Mouse (Mus musculus): ENCODE results near the gene Gm43720.
A peak's percentile ranks its signal among the peaks of the same experiment; 100 is the strongest.

Gene Gm43720

GRCm38 (mm10) chr5:138258993-138259392, 20.8 kb downstream of the Gm43720 start:
- H3K4me1 ChIP-seq (replicated peaks; ENCODE audit: low read depth, low read length) = peaks cover 72% of the 10 kb centered on the region
- TF ChIP-seq CTCF (conservative IDR thresholded peaks at IDR 0.05; ENCODE audit: low read length) (no peak), POU5F1 (IDR thresholded peaks at IDR 0.05; ENCODE audit: borderline replicate concordance, low read length) (no peak), NANOG (IDR thresholded peaks at IDR 0.05; ENCODE audit: borderline replicate concordance, low read length) (no peak)
- no peak overlapping the region for H3K4me3 ChIP-seq (replicated peaks; ENCODE audit: low read length)
- no peaks in the 10 kb centered on the region for H3K9me3 ChIP-seq (ENCODE audit: low read length)
- H3K36me3 ChIP-seq (ENCODE audit: insufficient read depth, low read length) = peaks cover 58% of the 10 kb centered on the region
- no peaks in the 10 kb centered on the region for H3K27me3 ChIP-seq (ENCODE audit: insufficient read depth, low read length)

DNA sequence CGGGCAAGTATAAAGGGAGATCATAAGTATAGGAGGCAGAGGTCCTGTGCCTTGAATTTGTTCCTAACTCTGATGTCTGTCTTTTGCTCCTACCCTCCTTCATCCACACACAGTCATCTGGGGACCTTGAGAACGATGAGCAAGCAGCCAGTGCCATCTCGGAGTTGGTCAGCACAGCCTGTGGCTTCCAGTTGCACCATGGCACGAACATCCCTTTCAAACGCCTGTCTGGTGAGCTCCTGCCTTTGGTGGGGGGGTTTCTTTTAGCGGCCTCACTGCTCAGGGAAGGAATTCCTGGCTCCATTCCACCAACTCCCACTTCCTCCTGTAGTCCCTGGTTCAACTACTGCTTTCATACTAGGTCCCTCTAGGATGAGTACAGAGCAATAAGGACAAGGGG, 21.2 kb downstream of the Gm43720 start:
- Histone ChIP-seq H3K9me3 (ENCODE audit: low read length) (no peaks in the 10 kb centered on the region), H3K4me3 (replicated peaks; ENCODE audit: low read length) (no peak overlapping the region), H3K27me3 (ENCODE audit: insufficient read depth, low read length) (no peaks in the 10 kb centered on the region), H3K36me3 (ENCODE audit: insufficient read depth, low read length) (peaks cover 58% of the 10 kb centered on the region), H3K4me1 (replicated peaks; ENCODE audit: low read depth, low read length) (peaks cover 72% of the 10 kb centered on the region)
- TF ChIP-seq POU5F1 (IDR thresholded peaks at IDR 0.05; ENCODE audit: borderline replicate concordance, low read length) = no peak
- TF ChIP-seq CTCF (conservative IDR thresholded peaks at IDR 0.05; ENCODE audit: low read length) = no peak
- no peak for TF ChIP-seq NANOG (IDR thresholded peaks at IDR 0.05; ENCODE audit: borderline replicate concordance, low read length)

DNA sequence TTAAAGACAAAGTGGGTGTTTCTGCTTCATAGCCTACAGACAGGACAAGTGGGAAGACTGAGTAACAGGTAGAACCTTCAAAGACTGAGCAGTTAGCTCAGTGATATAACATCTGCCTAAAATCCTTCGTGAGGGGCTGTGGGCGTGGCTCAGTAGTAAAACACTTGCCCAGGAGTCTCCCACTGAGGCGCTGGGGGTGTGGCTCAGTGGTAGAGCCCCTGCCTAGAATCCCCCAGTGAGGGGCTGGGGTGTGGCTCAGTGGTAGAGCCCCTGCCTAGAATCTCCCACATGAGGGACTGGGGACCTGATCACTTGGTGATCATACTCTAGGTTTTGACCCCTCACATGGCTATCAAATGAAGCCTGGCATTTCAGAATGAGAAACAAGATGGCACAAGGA, 21.7 kb downstream of the Gm43720 start:
- TF ChIP-seq NANOG (IDR thresholded peaks at IDR 0.05; ENCODE audit: borderline replicate concordance, low read length) (no peak), CTCF (conservative IDR thresholded peaks at IDR 0.05; ENCODE audit: low read length) (no peak), POU5F1 (IDR thresholded peaks at IDR 0.05; ENCODE audit: borderline replicate concordance, low read length) (no peak)
- Histone ChIP-seq H3K36me3 (ENCODE audit: insufficient read depth, low read length) (peaks cover 58% of the 10 kb centered on the region), H3K4me3 (replicated peaks; ENCODE audit: low read length) (no peak overlapping the region), H3K9me3 (ENCODE audit: low read length) (no peaks in the 10 kb centered on the region), H3K4me1 (replicated peaks; ENCODE audit: low read depth, low read length) (peaks cover 70% of the 10 kb centered on the region), H3K27me3 (ENCODE audit: insufficient read depth, low read length) (no peaks in the 10 kb centered on the region)

- Histone ChIP-seq H3K9me3 (ENCODE audit: low read length) (no peaks in the 10 kb centered on the region), H3K36me3 (ENCODE audit: insufficient read depth, low read length) (peaks cover 56% of the 10 kb centered on the region), H3K4me3 (replicated peaks; ENCODE audit: low read length) (no peak overlapping the region), H3K27me3 (ENCODE audit: insufficient read depth, low read length) (no peaks in the 10 kb centered on the region), H3K4me1 (replicated peaks; ENCODE audit: low read depth, low read length) (peaks cover 66% of the 10 kb centered on the region)
- TF ChIP-seq NANOG (IDR thresholded peaks at IDR 0.05; ENCODE audit: borderline replicate concordance, low read length) (no peak), POU5F1 (IDR thresholded peaks at IDR 0.05; ENCODE audit: borderline replicate concordance, low read length) (no peak), CTCF (conservative IDR thresholded peaks at IDR 0.05; ENCODE audit: low read length) (no peak)
These were observed 22.2 kb downstream of the Gm43720 start for GRCm38 (mm10) chr5:138257585-138257978.

DNA sequence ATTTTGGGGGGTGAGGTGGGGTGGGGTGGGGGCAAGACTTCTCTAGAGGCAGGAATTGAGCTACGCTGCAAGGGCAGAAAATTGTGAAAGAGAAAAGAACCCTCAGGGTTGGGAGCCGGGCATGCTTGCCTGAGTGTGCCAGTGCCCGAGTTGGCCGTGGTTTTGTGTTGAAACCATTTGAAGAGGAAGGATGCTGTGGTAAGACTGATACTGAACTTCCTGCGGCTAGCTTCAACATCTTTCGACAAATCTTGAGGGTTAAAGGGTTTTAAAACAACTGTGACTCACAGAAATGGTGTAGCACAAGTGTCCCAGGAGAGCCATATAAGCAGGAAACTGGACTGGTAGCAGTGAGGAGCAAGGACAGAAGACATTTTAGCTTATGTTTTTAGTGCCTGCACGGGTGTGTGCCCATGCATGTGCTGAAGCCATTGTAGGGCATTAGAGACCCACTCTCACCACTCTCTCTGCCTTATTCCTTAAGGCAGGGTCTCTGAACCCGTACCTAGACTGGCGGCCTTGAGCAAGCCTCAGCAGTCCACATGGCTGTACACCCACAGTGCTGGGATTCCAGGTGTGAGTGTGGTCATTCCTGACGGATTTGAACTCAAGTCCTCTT, 22.7 kb downstream of the Gm43720 start:
- Histone ChIP-seq H3K27me3 (ENCODE audit: insufficient read depth, low read length) (no peaks in the 10 kb centered on the region), H3K4me1 (replicated peaks; ENCODE audit: low read depth, low read length) (peaks cover 60% of the 10 kb centered on the region), H3K9me3 (ENCODE audit: low read length) (no peaks in the 10 kb centered on the region), H3K36me3 (ENCODE audit: insufficient read depth, low read length) (peaks cover 51% of the 10 kb centered on the region), H3K4me3 (replicated peaks; ENCODE audit: low read length) (no peak overlapping the region)
- TF ChIP-seq POU5F1 (IDR thresholded peaks at IDR 0.05; ENCODE audit: borderline replicate concordance, low read length) = no peak
- TF ChIP-seq NANOG (IDR thresholded peaks at IDR 0.05; ENCODE audit: borderline replicate concordance, low read length) = no peak
- TF ChIP-seq CTCF (conservative IDR thresholded peaks at IDR 0.05; ENCODE audit: low read length) = no peak

DNA sequence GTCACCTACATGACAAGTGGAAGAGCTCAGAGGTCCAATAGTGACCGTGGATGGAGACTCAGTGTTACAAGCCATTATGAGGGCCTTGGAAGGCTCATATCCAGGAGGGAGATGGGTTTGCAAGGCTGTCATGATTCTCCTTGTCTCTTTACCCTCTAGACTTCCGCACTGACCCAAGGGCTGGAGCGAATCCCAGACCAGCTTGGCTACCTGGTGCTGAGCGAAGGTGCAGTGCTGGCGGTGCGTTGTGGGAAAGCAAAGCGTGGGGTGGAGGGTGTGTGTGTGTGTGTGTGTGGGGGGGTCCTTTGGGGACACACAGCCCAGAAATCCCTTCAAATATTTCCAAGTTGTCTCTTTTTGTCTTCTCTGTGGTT, 23.7 kb downstream of the Gm43720 start:
- H3K36me3 ChIP-seq (ENCODE audit: insufficient read depth, low read length) = peaks cover 41% of the 10 kb centered on the region
- H3K27me3 ChIP-seq (ENCODE audit: insufficient read depth, low read length) = no peaks in the 10 kb centered on the region
- peak overlapping the region; percentile 95 for H3K4me3 ChIP-seq (replicated peaks; ENCODE audit: low read length)
- no peak for TF ChIP-seq NANOG (IDR thresholded peaks at IDR 0.05; ENCODE audit: borderline replicate concordance, low read length)
- no peak for TF ChIP-seq POU5F1 (IDR thresholded peaks at IDR 0.05; ENCODE audit: borderline replicate concordance, low read length)
- TF ChIP-seq CTCF (conservative IDR thresholded peaks at IDR 0.05; ENCODE audit: low read length) = no peak
- no peaks in the 10 kb centered on the region for H3K9me3 ChIP-seq (ENCODE audit: low read length)
- peaks cover 53% of the 10 kb centered on the region for H3K4me1 ChIP-seq (replicated peaks; ENCODE audit: low read depth, low read length)

DNA sequence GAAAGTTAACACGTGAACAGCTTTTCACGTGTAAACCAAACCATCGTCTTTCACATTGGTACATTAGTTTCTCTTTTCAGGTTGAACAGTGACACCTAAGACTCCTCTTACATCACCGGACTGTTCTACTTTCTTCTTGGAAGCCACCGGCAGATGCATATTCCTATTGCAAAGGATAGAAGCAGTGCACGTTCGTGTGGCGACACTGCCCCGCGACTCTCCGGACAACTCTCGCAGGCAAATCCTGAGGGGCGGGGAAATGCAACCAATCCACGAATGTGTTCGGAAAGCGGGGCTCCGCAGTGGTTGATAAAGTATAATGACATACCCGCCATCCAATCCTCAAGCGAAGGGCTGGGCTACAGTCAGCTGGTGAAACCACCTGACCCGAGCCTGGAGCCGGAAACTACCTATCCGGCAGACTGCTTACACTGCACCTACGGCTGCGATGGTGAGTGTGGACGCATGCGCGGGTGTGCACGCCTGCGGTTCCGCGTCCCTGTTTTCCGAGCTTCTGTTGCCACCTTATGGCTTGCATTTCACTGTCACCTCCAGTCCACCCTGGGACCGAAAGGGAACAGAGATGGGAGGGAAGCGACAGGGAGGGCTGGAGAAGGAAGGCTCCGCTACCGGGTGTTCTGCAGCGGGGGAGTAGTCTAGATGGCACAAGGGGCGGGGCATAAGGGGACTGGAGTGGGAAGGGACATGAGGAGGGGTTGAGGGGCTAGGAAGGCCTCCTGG, 24.2 kb downstream of the Gm43720 start, which contains the start of gene Lamtor4:
Gene Lamtor4, plus strand, starts transcription at position 130 of the 741 bp plus-strand sequence.
- TF ChIP-seq CTCF (conservative IDR thresholded peaks at IDR 0.05; ENCODE audit: low read length) = no peak
- Histone ChIP-seq H3K9me3 (ENCODE audit: low read length) (no peaks in the 10 kb centered on the region), H3K4me3 (replicated peaks; ENCODE audit: low read length) (peak within 1 kb of the TSS; percentile 95), H3K36me3 (ENCODE audit: insufficient read depth, low read length) (peaks cover 36% of the 10 kb centered on the region), H3K4me1 (replicated peaks; ENCODE audit: low read depth, low read length) (peaks cover 48% of the 10 kb centered on the region), H3K27me3 (ENCODE audit: insufficient read depth, low read length) (no peaks in the 10 kb centered on the region)

GRCm38 (mm10) chr5:138253061-138253460, 26.7 kb downstream of the Gm43720 start:
- Histone ChIP-seq H3K4me3 (replicated peaks; ENCODE audit: low read length) (no peak overlapping the region), H3K36me3 (ENCODE audit: insufficient read depth, low read length) (peaks cover 11% of the 10 kb centered on the region), H3K9me3 (ENCODE audit: low read length) (0 out of 2 replicates have a peak, but pooled peaks cover 6% of the 10 kb centered on the region), H3K27me3 (ENCODE audit: insufficient read depth, low read length) (no peaks in the 10 kb centered on the region), H3K4me1 (replicated peaks; ENCODE audit: low read depth, low read length) (peaks cover 28% of the 10 kb centered on the region)
- no peak for TF ChIP-seq NANOG (IDR thresholded peaks at IDR 0.05; ENCODE audit: borderline replicate concordance, low read length)
- peak; percentile 31 for TF ChIP-seq CTCF (conservative IDR thresholded peaks at IDR 0.05; ENCODE audit: low read length)
- no peak for TF ChIP-seq POU5F1 (IDR thresholded peaks at IDR 0.05; ENCODE audit: borderline replicate concordance, low read length)

Measured in E14TG2a.4 (cell line).